Mouse (Mus musculus): ENCODE results near the gene Rbbp4.

- TF ChIP-seq CTCF (IDR thresholded peaks at IDR 0.05; ENCODE audit: extremely low read depth, insufficient read depth, low read length), result no peak
- TF ChIP-seq POLR2A (IDR thresholded peaks at IDR 0.05; ENCODE audit: extremely low read depth, insufficient read depth, low read length), result no peak
These were observed 40.7 kb upstream of the Rbbp4 start for GRCm38 (mm10) chr4:129375821-129376220.
